Mouse (Mus musculus) embryonic facial prominence, embryonic 10.5 days (tissue): ENCODE results near the gene Wfdc18. TPM values are rescaled to one million over a fixed set of nuclear protein-coding genes. Genes with fewer than 3 reads are reported as not detected.

Source experiments
- DNase-seq: peaks from one replicate; pipeline ENCODE4 v3.0.0-alpha.2; 2017; ENCODE audit warnings: low spot score
- H3K27ac ChIP-seq: fragments of 300-500 bp; sonication (generic); replicated peaks from 2 replicates; pipeline ENCODE4 v1.5.1; 2016; ENCODE audit warnings: mild to moderate bottlenecking
- H3K27me3 ChIP-seq: fragments of 300-500 bp; sonication (generic); replicated peaks from 2 replicates; pipeline ENCODE4 v1.6.1; 2016; ENCODE audit warnings: low read depth, mild to moderate bottlenecking; ENCODE audit not compliant: poor library complexity, severe bottlenecking
- H3K36me3 ChIP-seq: fragments of 300-500 bp; sonication (generic); replicated peaks from 2 replicates; pipeline ENCODE4 v1.6.1; 2016; ENCODE audit warnings: mild to moderate bottlenecking, moderate library complexity
- H3K4me1 ChIP-seq: fragments of 300-500 bp; sonication (generic); 2 replicates; pipeline ENCODE4 v1.6.1; 2016
- H3K4me3 ChIP-seq: fragments of 300-500 bp; sonication (generic); 2 replicates; pipeline ENCODE4 v1.5.1; 2016; ENCODE audit warnings: mild to moderate bottlenecking, moderate library complexity
- H3K9me3 ChIP-seq: fragments of 300-500 bp; sonication (generic); 2 replicates; pipeline ENCODE4 v1.6.1; 2016; ENCODE audit warnings: mild to moderate bottlenecking
- WGBS: fragments of 180-500 bp; shearing (Covaris S2); methylation state at CpG from one replicate; pipeline ENCODE4 v1.1.7; 2016; 5-methylcytosine and 5-hydroxymethylcytosine counted together
- polyA plus RNA-seq: library from polyadenylated mRNA; unstranded; fragments of >200 nt; fragmentation: Nextera tagmentation; extraction: Ambion mirVana; gene quantifications from 2 replicates; pipeline ENCODE4 v1.2.1, GENCODE M21; 2016

Gene Wfdc18
- polyA plus RNA-seq, 1 experiment from 2014 or later = not detected

GRCm38 (mm10) chr11:83728757-83729432 is 20.1 kb downstream of the Wfdc18 start:
- Histone ChIP-seq H3K27me3 (no peaks in the 10 kb centered on the region), H3K4me1 (no peaks in the 10 kb centered on the region), H3K27ac (no peak overlapping the region), H3K4me3 (no peak overlapping the region), H3K9me3 (no peaks in the 10 kb centered on the region), H3K36me3 (no peaks in the 10 kb centered on the region)
- 61% methylated on average over 3 of the region's 3 CpGs for WGBS
- no peak for DNase-seq

DNA sequence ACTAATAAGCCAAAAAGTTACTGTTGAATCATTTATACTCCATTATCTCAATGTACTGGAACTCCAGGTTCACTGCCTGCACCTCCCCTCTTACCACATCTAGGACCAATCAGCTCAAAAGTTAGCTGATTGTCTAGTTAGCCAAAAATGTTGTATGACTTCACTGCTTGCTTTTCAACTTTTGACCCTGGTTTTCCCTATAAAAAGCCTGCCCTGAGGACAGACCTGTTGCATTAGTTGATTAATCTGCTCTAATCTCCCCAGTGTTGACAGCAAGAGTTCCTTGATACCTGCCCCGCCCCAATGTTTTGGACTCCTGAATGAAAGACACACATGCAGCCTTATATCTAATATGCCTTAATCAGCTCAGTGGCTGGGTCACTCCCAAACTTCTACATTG is 22.3 kb downstream of the Wfdc18 start:
- H3K27ac ChIP-seq = no peak overlapping the region
- WGBS = 90% methylated on average over 1 of the region's 1 CpGs
- DNase-seq = no peak

GRCm38 (mm10) chr11:83733071-83733640 is 24.3 kb downstream of the Wfdc18 start:
- H3K4me3 ChIP-seq = no peak overlapping the region
- no peaks in the 10 kb centered on the region for H3K36me3 ChIP-seq
- WGBS = 80% methylated on average over 5 of the region's 5 CpGs
- DNase-seq = no peak
- no peaks in the 10 kb centered on the region for H3K27me3 ChIP-seq
- no peaks in the 10 kb centered on the region for H3K9me3 ChIP-seq
- no peaks in the 10 kb centered on the region for H3K4me1 ChIP-seq
- no peak overlapping the region for H3K27ac ChIP-seq

More for the DNA sequence above, 22.3 kb downstream of the Wfdc18 start:
- Histone ChIP-seq H3K4me3 (no peak overlapping the region), H3K4me1 (no peaks in the 10 kb centered on the region), H3K36me3 (no peaks in the 10 kb centered on the region), H3K27me3 (no peaks in the 10 kb centered on the region), H3K9me3 (no peaks in the 10 kb centered on the region)

GRCm38 (mm10) chr11:83734215-83734614 is 25.4 kb downstream of the Wfdc18 start:
- DNase-seq = no peak
- WGBS = 79% methylated on average over 1 of the region's 1 CpGs

GRCm38 (mm10) chr11:83735881-83736280 is 27.1 kb downstream of the Wfdc18 start:
- Histone ChIP-seq H3K27me3 (0 out of 2 replicates have a peak, but pooled peaks cover 7% of the 10 kb centered on the region), H3K9me3 (no peaks in the 10 kb centered on the region), H3K4me1 (no peaks in the 10 kb centered on the region), H3K27ac (no peak overlapping the region), H3K36me3 (no peaks in the 10 kb centered on the region), H3K4me3 (no peak overlapping the region)
- no peak for DNase-seq
- 72% methylated on average over 2 of the region's 2 CpGs for WGBS

More at GRCm38 (mm10) chr11:83734215-83734614, 25.4 kb downstream of the Wfdc18 start:
- Histone ChIP-seq H3K36me3 (no peaks in the 10 kb centered on the region), H3K9me3 (no peaks in the 10 kb centered on the region), H3K4me3 (no peak overlapping the region), H3K27ac (no peak overlapping the region), H3K4me1 (no peaks in the 10 kb centered on the region), H3K27me3 (no peaks in the 10 kb centered on the region)

DNA sequence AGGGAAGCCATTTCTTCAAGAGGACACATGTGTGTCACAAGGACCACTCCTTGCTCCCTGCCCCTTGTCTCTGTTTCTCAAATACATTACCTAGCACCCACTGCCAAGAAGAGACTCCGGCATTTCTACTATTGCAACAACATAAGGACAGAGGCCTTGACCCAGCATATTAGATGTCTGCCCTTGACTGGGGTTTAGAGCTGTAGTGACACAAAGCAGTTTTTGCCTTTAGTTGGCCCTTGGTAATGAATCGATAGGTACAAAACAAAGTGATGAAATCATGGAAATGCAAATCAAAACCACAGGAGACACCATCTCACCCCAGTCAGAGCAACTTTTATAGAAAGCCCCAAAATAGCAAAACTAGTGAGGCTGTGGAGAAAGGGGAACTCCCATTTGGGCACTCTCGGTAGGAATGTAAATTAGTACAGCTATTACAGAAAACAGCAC is 28.3 kb downstream of the Wfdc18 start:
- 89% methylated on average over 3 of the region's 3 CpGs for WGBS
- Histone ChIP-seq H3K27me3 (0 out of 2 replicates have a peak, but pooled peaks cover 11% of the 10 kb centered on the region), H3K27ac (no peak overlapping the region), H3K4me1 (no peaks in the 10 kb centered on the region), H3K36me3 (no peaks in the 10 kb centered on the region), H3K9me3 (no peaks in the 10 kb centered on the region), H3K4me3 (no peak overlapping the region)
- DNase-seq = no peak

- no peaks in the 10 kb centered on the region for H3K9me3 ChIP-seq
Observed at GRCm38 (mm10) chr11:83739241-83739640, 30.4 kb downstream of the Wfdc18 start.

DNA sequence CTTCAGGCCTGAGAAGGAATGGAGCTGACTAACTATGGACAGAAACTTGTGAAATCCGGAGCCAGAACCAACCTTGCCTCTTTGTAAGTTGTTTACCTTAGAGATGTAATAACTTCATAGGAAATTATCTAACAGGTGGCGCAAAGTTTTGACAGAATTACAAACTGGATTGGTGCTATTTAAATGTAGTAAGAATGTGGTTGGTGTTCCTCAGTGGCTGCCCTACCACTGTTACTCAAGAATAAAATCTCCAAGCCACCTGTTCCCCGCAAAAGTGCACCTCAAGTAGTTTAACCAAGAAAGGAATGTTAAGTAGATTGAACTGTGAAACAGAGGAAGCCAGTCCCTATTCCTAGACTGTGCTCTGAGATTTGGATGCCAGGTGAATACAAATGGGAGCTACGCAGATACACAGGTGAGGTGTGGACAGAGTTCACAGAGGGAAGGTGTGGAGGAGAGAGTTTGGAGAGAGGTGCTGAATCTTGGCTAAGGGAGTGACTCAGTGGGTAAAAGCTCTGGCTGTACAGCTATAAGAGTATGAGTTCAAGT is 31.7 kb downstream of the Wfdc18 start:
- WGBS = 84% methylated on average over 4 of the region's 4 CpGs
- DNase-seq = no peak
- Histone ChIP-seq H3K27me3 (peaks cover 19% of the 10 kb centered on the region; the same call in 1 of the 2 replicates), H3K36me3 (no peaks in the 10 kb centered on the region), H3K4me3 (no peak overlapping the region), H3K4me1 (no peaks in the 10 kb centered on the region), H3K9me3 (no peaks in the 10 kb centered on the region), H3K27ac (no peak overlapping the region)

More at GRCm38 (mm10) chr11:83739241-83739640, 30.4 kb downstream of the Wfdc18 start:
- DNase-seq = peak; percentile 69
- H3K27ac ChIP-seq = no peak overlapping the region
- H3K27me3 ChIP-seq = peaks cover 15% of the 10 kb centered on the region; the same call in 1 of the 2 replicates
- no peaks in the 10 kb centered on the region for H3K36me3 ChIP-seq
- H3K4me1 ChIP-seq = no peaks in the 10 kb centered on the region
- WGBS = 22% methylated on average over 5 of the region's 5 CpGs
- no peak overlapping the region for H3K4me3 ChIP-seq

- Histone ChIP-seq H3K9me3 (no peaks in the 10 kb centered on the region), H3K27me3 (peaks cover 27% of the 10 kb centered on the region), H3K36me3 (no peaks in the 10 kb centered on the region), H3K4me1 (no peaks in the 10 kb centered on the region), H3K27ac (no peak overlapping the region), H3K4me3 (no peak overlapping the region)
- no peak for DNase-seq
- 78% methylated on average over 5 of the region's 5 CpGs for WGBS
Observed at GRCm38 (mm10) chr11:83741841-83742240, 33.0 kb downstream of the Wfdc18 start.

GRCm38 (mm10) chr11:83742731-83743355 is 34.0 kb downstream of the Wfdc18 start:
- no peak for DNase-seq
- peaks cover 36% of the 10 kb centered on the region for H3K27me3 ChIP-seq
- WGBS = 77% methylated on average over 9 of the region's 9 CpGs
- no peaks in the 10 kb centered on the region for H3K36me3 ChIP-seq
- H3K4me3 ChIP-seq = no peak overlapping the region
- no peak overlapping the region for H3K27ac ChIP-seq
- no peaks in the 10 kb centered on the region for H3K9me3 ChIP-seq
- H3K4me1 ChIP-seq = no peaks in the 10 kb centered on the region

GRCm38 (mm10) chr11:83743525-83743924 is 34.7 kb downstream of the Wfdc18 start:
- Histone ChIP-seq H3K36me3 (no peaks in the 10 kb centered on the region), H3K27me3 (peaks cover 43% of the 10 kb centered on the region), H3K27ac (no peak overlapping the region), H3K4me3 (no peak overlapping the region), H3K9me3 (no peaks in the 10 kb centered on the region), H3K4me1 (no peaks in the 10 kb centered on the region)
- DNase-seq = no peak
- 86% methylated on average over 3 of the region's 3 CpGs for WGBS

DNA sequence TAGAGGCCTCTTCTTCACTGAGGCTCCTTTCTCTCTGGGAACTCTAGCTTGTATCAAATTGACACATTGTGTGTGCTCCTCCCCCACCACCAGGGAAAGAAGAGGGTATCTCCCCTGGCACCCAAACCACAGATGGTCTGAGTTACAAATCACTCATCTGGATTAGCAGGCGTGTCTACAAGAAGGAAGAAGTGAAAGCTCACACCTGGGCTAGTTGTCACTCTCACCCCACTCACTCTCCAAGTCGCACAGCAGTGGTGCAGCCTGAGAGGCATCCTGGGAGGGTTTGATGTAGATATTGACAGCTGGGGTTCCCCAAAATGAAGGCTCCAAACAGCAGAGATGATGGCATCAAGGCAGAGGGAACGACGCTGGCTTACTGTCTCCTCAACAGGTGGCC is 37.3 kb downstream of the Wfdc18 start:
- Histone ChIP-seq H3K27me3 (peaks cover 46% of the 10 kb centered on the region), H3K27ac (no peak overlapping the region), H3K4me1 (no peaks in the 10 kb centered on the region), H3K36me3 (no peaks in the 10 kb centered on the region), H3K9me3 (no peaks in the 10 kb centered on the region), H3K4me3 (no peak overlapping the region)
- DNase-seq = no peak
- 80% methylated on average over 4 of the region's 4 CpGs for WGBS
